In genomic region chr16:19087914-19088313, GRCm38 (mm10) we compare ENCODE assay signal across 10 mouse cellular contexts.
A peak's percentile ranks its signal among the peaks of the same experiment; 100 is the strongest.
DNase-seq lines count a peak whose midpoint lies in the region; TF ChIP-seq lines count a peak whose summit lies in the region.
"Had no signal": no experiment of that assay in that cellular context is flagged by ENCODE, and none has a peak within 500 bp of the region (broad histone marks: within the 10 kb centered on the region; RNA-seq: fewer than 3 reads in every experiment).

No protein-coding gene starts in this region.

- 0% methylated on average over 1 of the region's 1 CpGs for WGBS in spleen, adult 2 months

- H3K4me3 ChIP-seq in spleen, adult 2 months (ENCODE audit: extremely low read depth, insufficient read depth, insufficient read length) = no peak overlapping the region

- peak overlapping the region; percentile 72; the same call in 1 of the 2 replicates for H3K27ac ChIP-seq in spleen, adult 2 months (ENCODE audit: insufficient read depth, low read length)

- TF ChIP-seq POLR2A in spleen, adult 2 months (IDR thresholded peaks at IDR 0.05; ENCODE audit: low read depth, low read length) = no peak

- DNase-seq in kidney, adult 9 months = peak; percentile 49
- DNase-seq in kidney, adult 18-20 months = no peak
- peak in 1 of 2 experiments; percentile 27 for DNase-seq in spleen, adult 2 months (ENCODE audit: low read depth in 1 of 2, low spot score in 2 of 2)
- no peak for DNase-seq in spleen, adult 18-20 months
- peak; percentile 5 for DNase-seq in embryo, embryonic 11.5 days (ENCODE audit: low read depth, low spot score)
- DNase-seq in adrenal gland, postnatal 10 days = no peak
- DNase-seq in cerebellum, postnatal 10 days = no peak
- DNase-seq: adrenal gland, adult 8-10 months; cerebellum, adult 18-20 months; layer of hippocampus, postnatal 36 days had no signal

- H3K27me3 ChIP-seq in spleen, adult 2 months (ENCODE audit: control insufficient read depth, insufficient read depth, low read length) = no peaks in the 10 kb centered on the region

- peaks cover 2% of the 10 kb centered on the region; the same call in 1 of the 2 replicates for H3K4me1 ChIP-seq in spleen, adult 2 months (ENCODE audit: control insufficient read depth, insufficient read depth, insufficient read length)

- TF ChIP-seq CTCF in spleen, adult 2 months (IDR thresholded peaks at IDR 0.05; ENCODE audit: extremely low read depth, insufficient read depth, insufficient read length, insufficient replicate concordance) = no peak

- H3K36me3 ChIP-seq in spleen, adult 2 months (ENCODE audit: control insufficient read depth, insufficient read depth, low read length) = no peaks in the 10 kb centered on the region

Comparison
In these comparisons a context has a peak if more than half of its experiments do, and no peak if none do; other contexts are left out.
1. DNase-seq: peak in kidney, adult 9 months (single experiment) and embryo, embryonic 11.5 days (single experiment); none in kidney, adult 18-20 months (single experiment), spleen, adult 18-20 months (0 of 2), adrenal gland, postnatal 10 days (single experiment) and cerebellum, postnatal 10 days (0 of 2).